Mouse (Mus musculus): ENCODE data around the gene Arpc1a. TPM values are rescaled to one million over a fixed set of nuclear protein-coding genes. Genes with fewer than 3 reads are reported as not detected.

Gene Arpc1a
- polyA plus RNA-seq, 1 experiment from 2014 or later = 127 TPM

DNA sequence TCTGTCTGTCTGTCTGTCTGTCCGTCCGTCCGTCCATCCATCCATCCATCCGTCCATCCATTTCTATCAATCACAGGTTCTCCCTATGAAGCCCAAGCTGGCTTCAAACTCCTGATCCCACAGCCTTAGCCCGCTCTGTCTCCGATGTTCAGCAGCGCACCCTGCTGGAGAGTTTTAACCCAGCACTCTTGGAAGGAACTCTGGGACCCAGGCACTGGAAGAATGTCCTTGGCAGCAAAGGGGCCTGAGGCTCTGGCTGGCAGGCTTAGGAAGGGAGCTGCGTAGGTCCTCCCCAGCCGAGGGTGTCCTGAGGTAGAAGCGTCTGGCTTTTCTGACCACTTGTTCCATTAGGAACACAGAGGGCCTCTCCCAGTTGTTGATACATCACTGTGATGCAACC is 33.3 kb downstream of the Arpc1a start:
- 31% methylated on average over 10 of the region's 10 CpGs for WGBS
- peaks cover 5% of the 10 kb centered on the region; the same call in 1 of the 2 replicates for H3K36me3 ChIP-seq (ENCODE audit: insufficient read depth, low read length)

DNA sequence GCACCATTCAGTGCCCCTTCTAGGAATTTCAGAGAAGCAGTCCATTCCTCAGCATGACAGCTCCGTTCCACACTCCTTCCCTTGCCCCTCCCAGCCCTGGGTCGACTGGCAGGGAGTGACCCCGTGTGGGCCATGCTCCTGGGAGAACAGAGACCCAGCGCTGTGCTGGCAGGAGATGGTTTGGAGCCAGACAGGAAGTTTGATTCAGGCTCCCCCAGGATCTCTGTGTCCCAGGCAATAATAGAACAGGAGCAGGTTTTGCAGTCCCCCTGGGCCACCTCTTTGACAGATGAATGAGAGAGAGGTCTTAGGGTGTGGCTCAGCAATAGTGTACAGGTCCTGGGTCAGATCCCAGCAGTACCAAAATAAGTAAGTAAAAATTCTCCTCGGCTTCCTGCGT is 34.4 kb downstream of the Arpc1a start:
- WGBS = 37% methylated on average over 6 of the region's 6 CpGs
- Histone ChIP-seq H3K27me3 (replicated peaks; ENCODE audit: insufficient read depth, low read length) (no peaks in the 10 kb centered on the region), H3K9ac (replicated peaks; ENCODE audit: low read depth) (no peak overlapping the region), H3K4me3 (ENCODE audit: low read depth, low read length) (no peak overlapping the region), H3K4me1 (ENCODE audit: insufficient read depth, low read depth, low read length) (peaks cover 3% of the 10 kb centered on the region; the same call in 1 of the 2 replicates), H3K4me2 (replicated peaks; ENCODE audit: low read depth, low read length) (no peak overlapping the region), H3K9me3 (ENCODE audit: low read length) (no peaks in the 10 kb centered on the region), H3K27ac (ENCODE audit: low read length) (no peak overlapping the region), H3K36me3 (ENCODE audit: insufficient read depth, low read length) (peaks cover 10% of the 10 kb centered on the region)
- DNase-seq (ENCODE audit: low spot score) = peak; percentile 13
- TF ChIP-seq CTCF (IDR thresholded peaks at IDR 0.05) (no peak), EP300 (IDR thresholded peaks at IDR 0.05) (no peak)
- ATAC-seq = no peak

More for the DNA sequence above, 33.3 kb downstream of the Arpc1a start:
- no peak overlapping the region for H3K9ac ChIP-seq (replicated peaks; ENCODE audit: low read depth)
- peak overlapping the region; percentile 88 for H3K27ac ChIP-seq (ENCODE audit: low read length)
- DNase-seq (ENCODE audit: low spot score) = peak; percentile 82
- no peaks in the 10 kb centered on the region for H3K27me3 ChIP-seq (replicated peaks; ENCODE audit: insufficient read depth, low read length)
- no peaks in the 10 kb centered on the region for H3K9me3 ChIP-seq (ENCODE audit: low read length)
- peaks cover 3% of the 10 kb centered on the region; the same call in 1 of the 2 replicates for H3K4me1 ChIP-seq (ENCODE audit: insufficient read depth, low read depth, low read length)
- TF ChIP-seq EP300 (IDR thresholded peaks at IDR 0.05) (no peak), CTCF (IDR thresholded peaks at IDR 0.05) (peak; percentile 79)
- H3K4me2 ChIP-seq (replicated peaks; ENCODE audit: low read depth, low read length) = peak overlapping the region; percentile 42
- peak overlapping the region; percentile 12; the same call in 1 of the 2 replicates for H3K4me3 ChIP-seq (ENCODE audit: low read depth, low read length)
- ATAC-seq = peak; percentile 55

GRCm38 (mm10) chr5:145118461-145118860 is 34.8 kb downstream of the Arpc1a start:
- Histone ChIP-seq H3K4me2 (replicated peaks; ENCODE audit: low read depth, low read length) (no peak overlapping the region), H3K4me3 (ENCODE audit: low read depth, low read length) (no peak overlapping the region), H3K9ac (replicated peaks; ENCODE audit: low read depth) (no peak overlapping the region), H3K36me3 (ENCODE audit: insufficient read depth, low read length) (peaks cover 13% of the 10 kb centered on the region), H3K4me1 (ENCODE audit: insufficient read depth, low read depth, low read length) (peaks cover 3% of the 10 kb centered on the region; the same call in 1 of the 2 replicates), H3K9me3 (ENCODE audit: low read length) (no peaks in the 10 kb centered on the region), H3K27ac (ENCODE audit: low read length) (no peak overlapping the region), H3K27me3 (replicated peaks; ENCODE audit: insufficient read depth, low read length) (no peaks in the 10 kb centered on the region)
- WGBS = 84% methylated on average over 5 of the region's 5 CpGs
- DNase-seq (ENCODE audit: low spot score) (no peak), ATAC-seq (no peak)
- TF ChIP-seq EP300 (IDR thresholded peaks at IDR 0.05) (no peak), CTCF (IDR thresholded peaks at IDR 0.05) (no peak)

- ATAC-seq = no peak
- H3K4me3 ChIP-seq (ENCODE audit: low read depth, low read length) = no peak overlapping the region
- TF ChIP-seq EP300 (IDR thresholded peaks at IDR 0.05) (no peak), CTCF (IDR thresholded peaks at IDR 0.05) (peak; percentile 61)
- peaks cover 3% of the 10 kb centered on the region; the same call in 1 of the 2 replicates for H3K4me1 ChIP-seq (ENCODE audit: insufficient read depth, low read depth, low read length)
- H3K9ac ChIP-seq (replicated peaks; ENCODE audit: low read depth) = no peak overlapping the region
- WGBS = 87% methylated on average over 2 of the region's 2 CpGs
- no peaks in the 10 kb centered on the region for H3K9me3 ChIP-seq (ENCODE audit: low read length)
- H3K4me2 ChIP-seq (replicated peaks; ENCODE audit: low read depth, low read length) = no peak overlapping the region
- no peaks in the 10 kb centered on the region for H3K27me3 ChIP-seq (replicated peaks; ENCODE audit: insufficient read depth, low read length)
- H3K36me3 ChIP-seq (ENCODE audit: insufficient read depth, low read length) = peaks cover 20% of the 10 kb centered on the region
- H3K27ac ChIP-seq (ENCODE audit: low read length) = no peak overlapping the region
- DNase-seq (ENCODE audit: low spot score) = no peak
Observed at GRCm38 (mm10) chr5:145119385-145119784, 35.8 kb downstream of the Arpc1a start.

- WGBS = 47% methylated on average over 7 of the region's 7 CpGs
- H3K9me3 ChIP-seq (ENCODE audit: low read length) = no peaks in the 10 kb centered on the region
- no peak overlapping the region for H3K4me3 ChIP-seq (ENCODE audit: low read depth, low read length)
- H3K4me2 ChIP-seq (replicated peaks; ENCODE audit: low read depth, low read length) = no peak overlapping the region
- peaks cover 3% of the 10 kb centered on the region; the same call in 1 of the 2 replicates for H3K4me1 ChIP-seq (ENCODE audit: insufficient read depth, low read depth, low read length)
- ATAC-seq = no peak
- DNase-seq (ENCODE audit: low spot score) = no peak
- no peak overlapping the region for H3K27ac ChIP-seq (ENCODE audit: low read length)
- peaks cover 29% of the 10 kb centered on the region for H3K36me3 ChIP-seq (ENCODE audit: insufficient read depth, low read length)
- TF ChIP-seq EP300 (IDR thresholded peaks at IDR 0.05) (no peak), CTCF (IDR thresholded peaks at IDR 0.05) (no peak)
- no peak overlapping the region for H3K9ac ChIP-seq (replicated peaks; ENCODE audit: low read depth)
- H3K27me3 ChIP-seq (replicated peaks; ENCODE audit: insufficient read depth, low read length) = no peaks in the 10 kb centered on the region
Observed at GRCm38 (mm10) chr5:145120921-145121320, 37.3 kb downstream of the Arpc1a start.

DNA sequence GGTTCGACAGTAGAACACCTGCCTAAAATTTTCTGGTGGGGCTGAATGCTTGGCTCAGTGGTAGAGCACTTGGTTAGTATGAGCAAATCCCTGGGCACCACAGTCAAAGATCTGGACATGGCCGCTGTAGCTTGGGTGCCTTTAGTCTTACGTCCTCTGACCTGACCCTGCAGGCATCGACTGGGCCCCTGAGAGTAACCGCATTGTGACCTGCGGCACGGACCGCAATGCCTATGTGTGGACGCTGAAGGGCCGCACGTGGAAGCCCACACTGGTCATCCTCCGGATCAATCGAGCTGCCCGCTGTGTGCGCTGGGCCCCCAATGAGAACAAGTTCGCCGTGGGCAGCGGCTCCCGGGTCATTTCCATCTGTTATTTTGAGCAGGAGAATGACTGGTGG is 39.8 kb downstream of the Arpc1a start:
- Histone ChIP-seq H3K9me3 (ENCODE audit: low read length) (no peaks in the 10 kb centered on the region), H3K4me1 (ENCODE audit: insufficient read depth, low read depth, low read length) (no peaks in the 10 kb centered on the region), H3K9ac (replicated peaks; ENCODE audit: low read depth) (no peak overlapping the region), H3K27me3 (replicated peaks; ENCODE audit: insufficient read depth, low read length) (no peaks in the 10 kb centered on the region), H3K4me3 (ENCODE audit: low read depth, low read length) (no peak overlapping the region), H3K36me3 (ENCODE audit: insufficient read depth, low read length) (peaks cover 42% of the 10 kb centered on the region), H3K4me2 (replicated peaks; ENCODE audit: low read depth, low read length) (no peak overlapping the region), H3K27ac (ENCODE audit: low read length) (no peak overlapping the region)
- no peak for ATAC-seq
- 91% methylated on average over 19 of the region's 19 CpGs for WGBS
- TF ChIP-seq EP300 (IDR thresholded peaks at IDR 0.05) (no peak), CTCF (IDR thresholded peaks at IDR 0.05) (no peak)
- no peak for DNase-seq (ENCODE audit: low spot score)

DNA sequence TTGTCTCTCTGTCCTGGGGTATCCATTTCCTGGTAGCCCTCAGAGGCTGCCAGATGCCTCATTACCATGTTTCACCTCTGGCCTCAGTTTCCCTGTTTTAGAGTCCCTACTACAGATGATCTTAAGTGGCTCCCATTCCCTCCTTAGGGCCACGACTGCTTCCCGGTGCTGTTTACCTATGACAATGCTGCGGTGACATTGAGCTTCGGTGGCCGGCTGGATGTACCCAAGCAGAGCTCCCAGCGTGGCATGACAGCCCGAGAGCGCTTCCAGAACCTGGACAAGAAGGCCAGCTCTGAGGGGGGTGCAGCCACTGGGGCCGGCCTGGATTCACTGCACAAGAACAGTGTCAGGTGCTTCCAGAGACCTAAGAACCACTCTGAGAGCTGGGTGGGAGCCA is 43.0 kb downstream of the Arpc1a start:
- Histone ChIP-seq H3K36me3 (ENCODE audit: insufficient read depth, low read length) (peaks cover 45% of the 10 kb centered on the region), H3K27ac (ENCODE audit: low read length) (no peak overlapping the region), H3K9me3 (ENCODE audit: low read length) (no peaks in the 10 kb centered on the region), H3K27me3 (replicated peaks; ENCODE audit: insufficient read depth, low read length) (no peaks in the 10 kb centered on the region), H3K4me2 (replicated peaks; ENCODE audit: low read depth, low read length) (no peak overlapping the region), H3K4me3 (ENCODE audit: low read depth, low read length) (no peak overlapping the region), H3K9ac (replicated peaks; ENCODE audit: low read depth) (no peak overlapping the region), H3K4me1 (ENCODE audit: insufficient read depth, low read depth, low read length) (no peaks in the 10 kb centered on the region)
- DNase-seq (ENCODE audit: low spot score) (no peak), ATAC-seq (no peak)
- TF ChIP-seq EP300 (IDR thresholded peaks at IDR 0.05) = no peak
- no peak for TF ChIP-seq CTCF (IDR thresholded peaks at IDR 0.05)
- 91% methylated on average over 9 of the region's 9 CpGs for WGBS

Measured in lung, postnatal 0 days (tissue).